Mouse (Mus musculus): ENCODE measurements around the gene Mindy1. TPM values are rescaled to one million over a fixed set of nuclear protein-coding genes. Genes with fewer than 3 reads are reported as not detected.

The Mindy1 gene
- total and polyA plus RNA-seq, 3 experiments: 5.0 to 14.4 (median 5.4) TPM

DNA sequence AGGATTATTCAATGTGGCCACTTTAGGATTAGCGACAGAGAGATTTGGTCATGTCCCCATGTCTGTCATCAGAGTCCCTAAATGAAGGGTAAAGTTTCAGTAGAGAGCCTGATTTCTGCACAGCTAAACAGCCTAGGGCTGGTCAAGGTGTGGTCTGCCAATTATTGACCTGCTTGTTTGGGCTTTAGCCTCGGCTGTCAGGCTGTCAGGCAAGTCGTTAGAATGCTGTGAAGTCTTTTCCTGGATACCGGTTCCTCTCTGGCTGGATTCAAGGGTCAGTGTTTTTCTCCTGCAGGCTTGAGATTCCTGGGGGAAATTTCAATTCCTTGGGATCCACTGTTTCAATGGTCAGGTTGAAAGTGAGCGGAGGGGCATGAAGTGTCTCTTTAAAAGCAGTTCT, 4.9 kb downstream of the Mindy1 start:
- no peak overlapping the region for H3K27ac ChIP-seq (ENCODE audit: insufficient read depth, low read depth)
- peaks cover 4 to 21% of the 10 kb centered on the region in 2 experiments for H3K36me3 ChIP-seq (replicated peaks in 1 of 2; ENCODE audit: control insufficient read depth in 1 of 2, insufficient read depth in 1 of 2, low read length in 1 of 2)

DNA sequence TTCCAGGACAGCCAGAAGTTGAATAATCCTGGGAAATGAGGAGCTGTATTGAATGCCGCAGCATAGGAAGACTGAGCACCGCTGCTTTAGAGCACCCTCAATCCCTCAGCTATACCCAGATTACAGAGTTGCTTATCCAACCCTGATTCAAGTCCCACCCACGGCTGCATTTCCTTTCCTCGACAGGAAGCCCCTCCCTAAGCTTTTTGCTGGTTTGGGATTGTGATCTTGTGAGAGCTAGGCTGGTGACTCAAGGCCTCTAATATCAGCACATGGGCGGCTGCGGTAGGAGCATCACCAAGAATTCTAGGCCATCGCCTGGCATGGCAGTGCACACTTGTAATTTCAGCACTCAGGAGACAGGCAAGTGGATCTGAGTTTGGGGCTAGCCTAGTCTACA, 5.4 kb downstream of the Mindy1 start:
- Histone ChIP-seq H3K9me3 (replicated peaks; ENCODE audit: low read length) (no peaks in the 10 kb centered on the region), H3K9ac (ENCODE audit: insufficient read depth, low read depth) (no peak overlapping the region), H3K4me3 (replicated peaks in 1 of 3; ENCODE audit: low read depth in 2 of 3, low read length in 2 of 3, poor library complexity in 1 of 3) (no peak overlapping the region), H3K27ac (ENCODE audit: insufficient read depth, low read depth) (no peak overlapping the region), H3K4me2 (ENCODE audit: insufficient read depth, low read depth, poor library complexity, severe bottlenecking) (no peak overlapping the region), H3K79me2 (replicated peaks; ENCODE audit: control insufficient read depth, extremely low read depth, insufficient read depth, poor library complexity, severe bottlenecking) (no peaks in the 10 kb centered on the region), H3K36me3 (replicated peaks in 1 of 2; ENCODE audit: control insufficient read depth in 1 of 2, insufficient read depth in 1 of 2, low read length in 1 of 2) (peaks cover 4 to 22% of the 10 kb centered on the region in 2 experiments), H3K27me3 (replicated peaks) (no peaks in the 10 kb centered on the region), H3K4me1 (ENCODE audit: control insufficient read depth in 1 of 2, insufficient read depth in 2 of 2) (peaks cover 0 to 14% of the 10 kb centered on the region in 2 experiments; a peak in 2 of 4 replicates)
- TF ChIP-seq E2F4 (IDR thresholded peaks at IDR 0.05; ENCODE audit: insufficient replicate concordance, low read depth, low read length) (no peak), ZC3H11A (IDR thresholded peaks at IDR 0.05; ENCODE audit: low read depth, low read length) (no peak), CTCF (conservative IDR thresholded peaks at IDR 0.05 in 1 of 2, IDR thresholded peaks at IDR 0.05 in 1 of 2; ENCODE audit: low read depth in 2 of 2, low read length in 2 of 2) (no peak), BHLHE40 (IDR thresholded peaks at IDR 0.05; ENCODE audit: low read depth, low read length) (no peak), USF1 (IDR thresholded peaks at IDR 0.05; ENCODE audit: low read depth, low read length) (no peak), MAX (IDR thresholded peaks at IDR 0.05; ENCODE audit: low read length) (no peak), ZNF384 (IDR thresholded peaks at IDR 0.05; ENCODE audit: low read depth, low read length) (no peak), JUND (conservative IDR thresholded peaks at IDR 0.05; ENCODE audit: low read depth, low read length) (no peak), UBTF (IDR thresholded peaks at IDR 0.05; ENCODE audit: low read depth, low read length) (no peak), ETS1 (conservative IDR thresholded peaks at IDR 0.05; ENCODE audit: low read depth, low read length) (no peak), CHD2 (IDR thresholded peaks at IDR 0.05; ENCODE audit: low read length) (no peak), USF2 (conservative IDR thresholded peaks at IDR 0.05; ENCODE audit: low read depth, low read length) (no peak), TBP (conservative IDR thresholded peaks at IDR 0.05; ENCODE audit: low read depth, low read length) (no peak), ELF1 (IDR thresholded peaks at IDR 0.05; ENCODE audit: low read depth, low read length) (no peak), NELFE (IDR thresholded peaks at IDR 0.05; ENCODE audit: low read depth, low read length) (no peak), MAFK (IDR thresholded peaks at IDR 0.05; ENCODE audit: insufficient replicate concordance, low read length) (no peak), POLR2AphosphoS2 (IDR thresholded peaks at IDR 0.05; ENCODE audit: low read depth, low read length) (no peak), RCOR1 (conservative IDR thresholded peaks at IDR 0.05; ENCODE audit: low read depth, low read length) (no peak), HCFC1 (IDR thresholded peaks at IDR 0.05; ENCODE audit: low read depth, low read length) (no peak)
- in situ Hi-C loops (cut with MboI; ENCODE audit: low pct_ligation_motif_present, low pct_unique_long_range_greater_than_20kb, low sequenced_read_pairs): no loop called here
- dilution Hi-C loops (cut with MboI; ENCODE audit: extremely low pct_ligation_motif_present, extremely low pct_unique_long_range_greater_than_20kb, low sequenced_read_pairs): no loop called here
- no peak for DNase-seq (ENCODE audit: extremely low read depth)

More for the DNA sequence above, 4.9 kb downstream of the Mindy1 start:
- Histone ChIP-seq H3K4me2 (ENCODE audit: insufficient read depth, low read depth, poor library complexity, severe bottlenecking) (no peak overlapping the region), H3K4me1 (ENCODE audit: control insufficient read depth in 1 of 2, insufficient read depth in 2 of 2) (peaks cover 0 to 10% of the 10 kb centered on the region in 2 experiments; a peak in 2 of 4 replicates), H3K27me3 (replicated peaks) (no peaks in the 10 kb centered on the region), H3K79me2 (replicated peaks; ENCODE audit: control insufficient read depth, extremely low read depth, insufficient read depth, poor library complexity, severe bottlenecking) (no peaks in the 10 kb centered on the region), H3K9me3 (replicated peaks; ENCODE audit: low read length) (no peaks in the 10 kb centered on the region), H3K4me3 (replicated peaks in 1 of 3; ENCODE audit: low read depth in 2 of 3, low read length in 2 of 3, poor library complexity in 1 of 3) (no peak overlapping the region), H3K9ac (ENCODE audit: insufficient read depth, low read depth) (no peak overlapping the region)
- in situ Hi-C loops (cut with MboI; ENCODE audit: low pct_ligation_motif_present, low pct_unique_long_range_greater_than_20kb, low sequenced_read_pairs) (no loop called here), dilution Hi-C loops (cut with MboI; ENCODE audit: extremely low pct_ligation_motif_present, extremely low pct_unique_long_range_greater_than_20kb, low sequenced_read_pairs) (no loop called here)
- DNase-seq (ENCODE audit: extremely low read depth): no peak
- TF ChIP-seq IRF4 (IDR thresholded peaks at IDR 0.05; ENCODE audit: low read depth, low read length) (no peak), MYC (IDR thresholded peaks at IDR 0.05; ENCODE audit: low read depth, low read length) (no peak), RCOR1 (conservative IDR thresholded peaks at IDR 0.05; ENCODE audit: low read depth, low read length) (no peak), POLR2A (IDR thresholded peaks at IDR 0.05; ENCODE audit: low read depth, low read length) (no peak), E2F4 (IDR thresholded peaks at IDR 0.05; ENCODE audit: insufficient replicate concordance, low read depth, low read length) (no peak), NELFE (IDR thresholded peaks at IDR 0.05; ENCODE audit: low read depth, low read length) (no peak), TBP (conservative IDR thresholded peaks at IDR 0.05; ENCODE audit: low read depth, low read length) (no peak), MAZ (IDR thresholded peaks at IDR 0.05; ENCODE audit: low read depth, low read length) (no peak), KAT2A (IDR thresholded peaks at IDR 0.05; ENCODE audit: insufficient replicate concordance, low read length) (no peak), MEF2A (IDR thresholded peaks at IDR 0.05; ENCODE audit: borderline replicate concordance, low read depth, low read length) (no peak), NRF1 (IDR thresholded peaks at IDR 0.05; ENCODE audit: low read depth, low read length) (no peak), JUND (conservative IDR thresholded peaks at IDR 0.05; ENCODE audit: low read depth, low read length) (no peak), SIN3A (IDR thresholded peaks at IDR 0.05; ENCODE audit: low read length) (no peak), GABPA (IDR thresholded peaks at IDR 0.05; ENCODE audit: insufficient replicate concordance, low read depth, low read length) (no peak), TCF12 (IDR thresholded peaks at IDR 0.05; ENCODE audit: low read depth, low read length) (no peak), EP300 (IDR thresholded peaks at IDR 0.05; ENCODE audit: low read length) (no peak), USF2 (conservative IDR thresholded peaks at IDR 0.05; ENCODE audit: low read depth, low read length) (no peak), POLR2AphosphoS2 (IDR thresholded peaks at IDR 0.05; ENCODE audit: low read depth, low read length) (no peak), JUN (IDR thresholded peaks at IDR 0.05; ENCODE audit: insufficient read depth, low read depth, low read length) (no peak), USF1 (IDR thresholded peaks at IDR 0.05; ENCODE audit: low read depth, low read length) (no peak)
